Mouse (Mus musculus) adrenal gland, postnatal 36 days (tissue): Measurements from ENCODE around the gene Asap3. TPM values are rescaled to one million over a fixed set of nuclear protein-coding genes. Genes with fewer than 3 reads are reported as not detected.

Source experiments
- DNase-seq, 2 experiments: peaks; one replicate each; pipeline ENCODE4 v3.0.0; 2021; ENCODE audit warnings: mixed read lengths in 1 of 2
- long read RNA-seq, 2 experiments: library from polyadenylated mRNA; stranded (forward); transcript quantifications; one replicate each; pipeline ENCODE4 v2.0.0; 2021; ENCODE audit warnings: borderline sequencing depth in 2 of 2
- total RNA-seq, 2 experiments: library from RNA; stranded (reverse); gene quantifications; 2 replicates each; pipeline ENCODE4 v1.2.3; 2021

Asap3 gene
- total RNA-seq: 1 to 10 TPM; 1.7 to 2.1 TPM
- long read RNA-seq, experiment 1, partial matches to known transcripts: 1 of 2 reads
- long read RNA-seq, experiment 1, other reads (novel, unspliced or antisense): 1 of 2 reads
- long read RNA-seq, experiment 2, full-length matches to known transcripts: 1 of 2 reads
- long read RNA-seq, experiment 2, partial matches to known transcripts: 0 of 2 reads
- long read RNA-seq, experiment 2, other reads (novel, unspliced or antisense): 1 of 2 reads

- DNase-seq: peak; percentile 98 to 99
These were observed at the start of gene Asap3 for GRCm38 (mm10) chr4:136206033-136206893. TSS of gene Asap3 (plus strand) at chr4:136206365.

GRCm38 (mm10) chr4:136158498-136158897 is 47.7 kb upstream of the Asap3 start:
- no peak for DNase-seq

DNA sequence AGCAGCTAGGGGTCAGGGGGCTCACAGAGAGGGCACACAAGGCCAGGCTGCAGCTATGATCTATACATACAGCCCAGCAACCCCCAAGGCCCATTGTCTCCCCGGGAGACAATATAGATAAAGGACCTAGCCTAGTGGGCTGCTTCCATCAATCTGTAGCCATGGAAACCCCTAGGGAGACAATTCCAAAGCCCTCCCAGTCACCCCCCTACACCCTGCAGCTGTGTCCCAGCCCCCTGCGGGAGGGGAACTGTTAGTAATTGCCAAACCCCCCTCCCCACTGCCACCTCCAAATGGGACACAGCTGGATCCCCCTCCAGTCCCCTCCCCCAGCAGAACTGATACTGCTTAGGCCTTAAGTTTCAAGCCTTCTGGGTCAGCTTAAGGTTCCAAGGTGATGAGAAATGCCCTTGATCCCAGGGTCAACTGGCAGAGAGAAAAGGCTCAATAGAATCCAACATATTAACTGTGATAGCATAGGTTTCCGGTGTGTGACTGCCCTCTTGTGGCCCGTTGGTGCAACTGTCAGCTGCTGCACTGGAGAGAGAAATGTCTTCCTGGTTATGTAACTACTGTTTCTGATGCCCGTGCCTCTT is 46.3 kb upstream of the Asap3 start:
- peak; percentile 78 for DNase-seq

- DNase-seq: peak; percentile 85 to 88
These were observed 42.7 kb upstream of the Asap3 start for GRCm38 (mm10) chr4:136163448-136163847.

DNA sequence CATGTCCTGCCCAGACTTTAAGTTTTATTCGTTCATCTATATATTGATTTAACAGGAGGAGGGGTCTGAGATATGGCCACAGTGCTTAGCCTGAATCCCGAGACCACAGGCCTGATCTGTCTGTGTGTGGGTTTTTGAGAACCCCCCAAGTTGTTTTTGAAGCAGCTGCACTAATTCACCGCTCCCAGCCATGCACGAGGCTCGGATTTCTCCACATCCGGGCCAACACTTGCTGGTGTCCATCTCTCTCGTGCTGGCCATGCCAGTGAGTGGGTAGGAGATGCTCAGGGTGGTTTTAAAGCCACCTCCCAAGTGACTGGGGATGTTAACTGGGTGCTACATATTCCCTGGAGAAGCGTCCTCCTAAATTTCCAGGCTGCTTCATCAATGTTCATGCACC is 41.2 kb upstream of the Asap3 start:
- no peak for DNase-seq

- DNase-seq: no peak
These were observed 38.5 kb upstream of the Asap3 start for GRCm38 (mm10) chr4:136167701-136168100.

DNA sequence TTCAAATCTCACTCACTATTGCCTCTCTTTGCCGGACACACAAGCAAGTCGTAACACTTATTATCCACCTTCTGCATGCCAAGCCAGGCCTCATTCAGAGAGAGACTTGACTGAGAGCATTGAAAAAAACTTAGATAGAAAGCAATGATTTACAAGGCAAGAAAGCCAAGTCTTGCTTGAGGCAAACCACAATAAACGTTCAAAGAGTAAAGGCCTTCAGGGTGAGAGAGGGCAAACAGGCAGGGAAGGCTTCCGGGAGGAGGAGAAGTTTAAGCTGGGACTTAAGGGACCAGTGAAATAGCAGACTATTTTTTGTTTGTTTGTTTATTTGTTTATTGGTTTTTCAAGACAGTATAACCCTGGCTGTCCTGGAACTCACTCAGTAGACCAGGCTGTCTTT is 35.8 kb upstream of the Asap3 start:
- no peak for DNase-seq

GRCm38 (mm10) chr4:136171455-136171854 is 34.7 kb upstream of the Asap3 start:
- DNase-seq: no peak

- peak; percentile 73 to 81 for DNase-seq
These were observed 34.1 kb upstream of the Asap3 start, which contains the start of gene E2f2 for GRCm38 (mm10) chr4:136172011-136172541. TSS of gene E2f2 (plus strand) at chr4:136172394.

- peak; percentile 90 to 93 for DNase-seq
These were observed 33.5 kb upstream of the Asap3 start for GRCm38 (mm10) chr4:136172542-136173209.

GRCm38 (mm10) chr4:136173210-136173715 is 32.9 kb upstream of the Asap3 start:
- no peak for DNase-seq

DNA sequence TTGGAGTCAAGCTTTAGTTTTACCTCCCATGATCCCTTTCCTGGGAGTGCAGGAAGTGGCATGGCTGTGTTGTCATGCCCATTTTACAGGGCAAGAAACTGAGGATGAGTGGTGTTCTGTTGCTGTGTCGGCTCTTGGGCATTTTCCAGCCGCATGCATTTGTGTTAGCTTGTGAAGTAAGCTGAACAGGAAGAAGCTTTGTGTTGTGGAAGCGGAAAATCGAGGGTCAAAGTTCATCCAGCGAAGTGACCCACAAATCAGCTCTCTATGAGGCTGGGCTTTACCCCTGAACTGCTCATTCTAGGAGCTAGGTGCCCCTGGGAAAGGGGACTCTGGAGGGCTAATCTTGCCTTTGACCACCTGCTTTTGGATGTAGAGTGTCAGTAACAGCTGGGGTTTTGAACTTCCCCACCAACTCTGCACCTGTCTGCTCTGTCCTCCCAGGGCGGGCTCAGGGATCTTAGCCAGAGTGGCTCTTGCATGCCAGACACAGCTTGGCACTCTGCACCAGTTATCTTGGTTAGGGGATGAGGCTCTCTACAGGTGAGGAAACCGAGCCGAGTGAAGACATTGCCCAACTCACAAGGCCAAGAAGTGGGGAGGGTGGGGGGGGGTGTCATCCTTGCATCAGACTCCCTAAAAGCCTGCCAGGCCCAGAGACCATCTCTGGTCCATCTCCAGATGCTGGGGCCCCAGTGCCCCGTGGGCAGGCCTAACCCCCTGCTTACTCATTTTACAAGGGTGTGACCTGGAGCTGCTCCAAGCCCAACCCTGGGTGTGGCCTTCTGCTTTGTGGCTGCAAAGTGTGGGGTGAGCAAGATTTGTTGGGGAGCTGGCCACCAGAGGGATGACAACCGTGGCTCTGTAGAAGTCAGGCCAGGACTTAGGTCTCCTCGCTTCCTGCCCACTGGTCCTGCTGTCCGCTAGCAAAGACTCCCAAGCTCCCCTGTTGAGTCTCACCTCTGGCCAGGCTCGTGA is 31.7 kb upstream of the Asap3 start:
- DNase-seq: peak; percentile 72

GRCm38 (mm10) chr4:136176022-136176552 is 30.1 kb upstream of the Asap3 start:
- no peak for DNase-seq

- no peak for DNase-seq
These were observed 28.9 kb upstream of the Asap3 start for GRCm38 (mm10) chr4:136177244-136177611.

GRCm38 (mm10) chr4:136177612-136178474 is 28.3 kb upstream of the Asap3 start:
- peak; percentile 43 to 70 for DNase-seq

GRCm38 (mm10) chr4:136178475-136178921 is 27.7 kb upstream of the Asap3 start:
- no peak for DNase-seq

- peak in 1 of 2 experiments; percentile 37 for DNase-seq
These were observed 26.7 kb upstream of the Asap3 start for GRCm38 (mm10) chr4:136179456-136179855.

DNA sequence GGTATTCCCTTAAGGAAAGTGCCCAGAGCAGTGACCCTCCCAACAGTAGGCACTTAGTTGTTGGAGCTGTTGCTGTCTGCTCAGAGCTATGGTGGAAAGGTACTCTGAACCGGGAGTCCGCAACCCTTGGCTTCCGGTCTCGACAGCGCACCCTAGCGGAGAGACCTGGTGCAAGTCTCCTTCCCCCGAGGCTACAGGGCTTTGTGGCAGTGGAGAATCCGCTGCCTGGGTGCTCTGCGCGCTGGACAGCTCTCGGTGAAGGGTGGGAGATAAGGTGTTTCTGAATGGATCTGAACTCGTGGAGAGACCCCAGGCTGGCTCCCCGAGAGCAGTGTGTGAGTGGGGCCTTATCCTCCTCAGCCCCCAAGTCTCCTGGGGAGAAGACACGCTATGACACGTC is 26.2 kb upstream of the Asap3 start:
- peak; percentile 88 to 93 for DNase-seq
